ENCODE assay signal across 1 mouse cellular context in genomic region chr2:94002331-94002730, GRCm38 (mm10).
TF ChIP-seq lines count a peak whose summit lies in the region.

No protein-coding gene starts in this region.

TF ChIP-seq in CH12.LX, 34 proteins besides CTCF, POLR2A, EP300 and RAD21:
- TF ChIP-seq UBTF (IDR thresholded peaks at IDR 0.05; ENCODE audit: low read depth, low read length) (no peak), SMC3 (IDR thresholded peaks at IDR 0.05; ENCODE audit: low read depth, low read length) (peak; percentile 88), NELFE (IDR thresholded peaks at IDR 0.05; ENCODE audit: low read depth, low read length) (no peak)
